Mouse (Mus musculus) retina, adult 2 months (tissue): ENCODE results near the gene Cep95.

Experiments used
- DNase-seq: peaks from one replicate; pipeline ENCODE4 v3.0.0-alpha.2; 2012; ENCODE audit warnings: low read depth, low spot score

The Cep95 gene

DNA sequence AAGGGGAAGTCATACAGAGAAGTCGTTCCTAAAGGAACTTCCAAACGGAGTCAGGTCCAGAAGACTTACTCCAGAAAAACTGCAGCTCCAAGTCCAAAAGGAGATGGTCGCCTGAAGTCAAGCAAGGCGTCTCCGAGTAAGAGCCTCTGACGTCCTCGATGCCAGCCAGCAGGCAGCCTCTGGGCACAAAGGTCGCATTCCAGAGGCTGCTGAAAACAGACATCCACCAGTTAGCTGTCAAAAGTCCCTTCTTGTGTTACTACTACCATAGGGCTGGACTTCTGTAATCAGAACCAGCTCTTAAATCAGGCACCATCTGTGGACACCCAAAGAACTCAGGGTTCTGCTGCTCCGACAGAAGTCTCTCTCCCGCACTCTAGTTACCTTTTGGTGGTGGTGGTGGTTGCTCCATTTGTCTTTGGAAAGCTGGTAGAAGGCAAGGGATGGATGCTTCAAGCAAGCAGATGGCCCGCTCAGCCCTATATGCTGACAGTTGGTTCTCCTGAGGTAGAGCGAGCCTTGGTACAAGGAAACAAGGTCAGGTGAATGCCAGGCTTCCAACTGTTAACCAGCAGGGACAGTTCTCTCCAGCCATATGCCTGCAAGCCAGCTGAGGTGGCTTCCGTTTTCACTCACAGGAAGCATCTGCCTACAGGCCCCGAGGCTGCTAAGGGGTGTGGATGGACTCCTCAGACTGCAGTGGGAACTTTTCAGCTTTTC lies 25.7 kb downstream of the Cep95 start:
- no peak for DNase-seq

DNA sequence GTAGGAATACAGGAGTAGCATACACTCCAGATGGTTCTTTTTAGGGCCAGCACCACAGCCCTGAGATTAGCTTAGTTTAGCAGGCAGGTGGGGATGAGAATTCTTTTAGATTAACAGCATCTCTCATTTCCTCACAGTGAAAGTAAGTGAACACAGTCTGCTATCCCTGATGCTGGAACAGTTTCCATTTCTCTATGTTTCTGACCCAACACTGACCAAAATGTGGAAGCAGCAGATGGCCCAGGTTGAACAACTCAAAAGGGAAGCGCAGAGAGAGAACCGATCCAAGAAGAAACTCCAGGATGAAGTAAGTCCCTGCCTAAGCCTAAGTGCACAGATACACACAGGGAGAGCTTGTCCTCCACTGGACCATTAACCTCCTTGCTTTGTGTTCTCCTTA lies 26.3 kb downstream of the Cep95 start:
- no peak for DNase-seq

DNA sequence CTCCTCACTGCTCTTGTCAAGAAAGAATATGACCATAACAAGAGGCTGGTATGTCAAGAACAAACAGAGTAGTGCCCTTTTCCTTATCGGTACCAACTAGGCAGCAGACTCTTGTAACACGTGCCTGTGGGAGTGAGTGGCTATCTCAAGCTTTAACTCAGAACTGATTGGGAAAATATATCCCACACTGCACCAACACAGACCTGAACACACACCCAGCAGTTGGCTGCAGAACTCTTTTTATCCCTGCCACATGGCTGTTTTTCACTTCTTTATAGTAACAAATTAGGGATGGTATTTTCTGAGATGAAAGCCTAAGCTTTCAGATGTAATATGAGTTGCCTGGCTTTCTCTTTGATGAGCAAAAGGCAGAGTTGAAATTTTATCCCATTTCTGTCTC lies 26.7 kb downstream of the Cep95 start:
- DNase-seq, result no peak

DNA sequence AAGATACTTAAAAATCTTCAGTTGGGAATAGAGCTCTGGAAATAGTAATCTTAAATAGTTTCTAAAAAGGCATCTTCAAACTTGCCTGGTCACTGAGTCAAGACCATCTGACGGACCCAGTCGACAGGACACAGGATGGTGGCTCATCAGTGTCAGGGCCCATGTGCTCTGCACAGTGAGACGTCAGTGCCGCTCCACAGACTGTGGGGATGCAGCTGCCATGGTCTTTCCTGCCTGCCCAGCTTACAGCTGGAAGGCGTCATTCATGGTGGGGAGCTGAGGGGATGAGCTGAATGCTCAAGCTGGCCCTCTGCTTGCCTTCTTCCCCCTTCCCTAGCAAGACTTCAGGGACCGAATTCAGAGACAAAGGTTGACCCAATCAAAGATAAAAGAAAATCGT lies 27.3 kb downstream of the Cep95 start:
- DNase-seq, result no peak

DNA sequence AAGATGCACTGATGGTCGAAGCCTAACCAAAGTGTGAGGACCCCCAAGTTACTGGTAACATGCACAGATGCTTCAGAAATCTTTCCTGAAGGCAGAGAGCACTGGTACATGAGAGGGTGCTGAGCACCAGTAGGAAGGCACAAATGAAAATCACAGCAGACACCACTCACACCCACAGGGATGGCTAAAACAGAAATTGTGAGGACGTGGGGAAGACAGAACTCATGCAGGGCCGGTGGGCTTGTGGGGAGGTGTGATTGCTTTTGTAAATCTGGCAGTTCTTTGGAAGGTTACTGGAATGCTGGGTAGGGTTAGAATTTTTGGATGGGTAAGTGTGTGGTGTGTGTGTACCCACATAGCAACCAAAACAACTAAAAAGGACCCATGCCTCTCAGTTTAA lies 28.1 kb downstream of the Cep95 start:
- DNase-seq, result no peak

DNA sequence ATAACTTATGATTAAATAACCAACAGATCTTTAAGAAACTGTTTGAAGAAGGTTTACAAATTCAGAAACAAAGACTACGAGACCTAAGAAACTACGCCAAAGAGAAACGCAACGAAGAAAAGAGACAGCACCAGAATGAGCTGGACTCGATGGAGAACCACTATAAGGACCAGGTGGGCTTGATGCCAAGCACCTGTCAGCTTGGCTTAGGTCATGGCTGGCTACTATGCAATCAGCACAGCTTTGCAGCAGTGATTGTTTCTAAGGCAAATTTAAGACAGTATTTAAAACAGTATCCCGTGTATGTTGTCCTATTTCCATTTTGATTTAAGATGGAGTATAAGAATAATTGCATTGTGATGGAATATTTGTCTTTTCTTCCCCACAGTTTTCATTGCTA lies 28.8 kb downstream of the Cep95 start:
- no peak for DNase-seq

DNA sequence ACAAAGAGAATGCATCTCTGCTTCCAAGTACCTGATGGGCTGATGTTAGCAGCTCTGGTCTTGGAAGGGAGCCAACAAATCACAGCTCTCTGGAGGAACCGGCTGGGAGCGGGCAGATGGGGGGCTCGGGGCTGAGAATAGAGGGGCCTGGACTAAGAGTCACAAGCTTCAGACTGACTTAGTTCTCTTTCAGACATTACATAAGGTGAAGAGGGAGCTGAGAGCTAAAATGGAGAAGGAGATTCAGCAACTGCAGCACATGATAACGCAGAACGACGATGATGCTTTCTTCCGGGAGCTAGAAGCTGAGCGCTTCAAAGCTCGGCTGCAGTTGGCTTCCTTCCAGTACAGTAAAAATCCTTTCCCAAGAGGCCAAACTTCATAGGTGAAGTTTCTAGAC lies 29.3 kb downstream of the Cep95 start:
- no peak for DNase-seq

DNA sequence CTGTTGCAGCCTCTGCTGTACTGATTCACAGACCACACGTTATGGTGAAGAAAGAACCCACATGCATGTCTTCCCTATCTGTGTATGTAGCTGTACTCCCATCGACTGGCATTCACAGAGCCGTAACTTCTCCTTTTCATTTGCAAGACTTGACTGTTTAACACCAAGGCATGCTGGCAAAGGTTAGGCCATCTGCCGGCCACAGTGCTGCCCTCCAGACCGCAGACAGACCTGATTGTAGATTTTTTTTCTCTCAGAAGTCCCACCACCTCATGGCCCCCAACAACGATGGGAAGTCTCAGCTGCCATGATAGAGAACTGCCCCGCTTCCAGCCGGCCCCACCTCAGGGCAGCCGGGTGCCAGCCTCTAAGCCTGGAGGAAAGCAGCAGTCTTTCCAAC lies 30.5 kb downstream of the Cep95 start:
- no peak for DNase-seq

DNA sequence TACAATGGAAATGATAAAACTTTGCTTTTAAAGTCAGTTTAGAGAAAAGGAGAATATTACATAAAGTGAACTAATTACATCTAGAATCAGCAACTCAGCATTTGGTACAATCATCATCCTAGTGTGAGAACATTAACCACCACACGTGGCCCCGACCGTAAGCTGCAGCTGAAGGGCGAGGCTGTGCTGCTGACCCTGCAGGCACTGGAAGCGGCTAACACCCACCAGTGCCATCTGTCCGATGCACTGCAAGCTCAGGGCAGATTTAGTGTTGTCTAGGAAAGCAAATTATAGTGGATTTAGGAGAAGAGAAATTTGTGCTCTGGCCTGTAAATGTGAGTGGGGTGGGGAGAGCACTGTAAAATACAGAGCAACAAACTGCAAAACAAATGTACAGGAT lies 31.2 kb downstream of the Cep95 start:
- peak; percentile 33 for DNase-seq

DNA sequence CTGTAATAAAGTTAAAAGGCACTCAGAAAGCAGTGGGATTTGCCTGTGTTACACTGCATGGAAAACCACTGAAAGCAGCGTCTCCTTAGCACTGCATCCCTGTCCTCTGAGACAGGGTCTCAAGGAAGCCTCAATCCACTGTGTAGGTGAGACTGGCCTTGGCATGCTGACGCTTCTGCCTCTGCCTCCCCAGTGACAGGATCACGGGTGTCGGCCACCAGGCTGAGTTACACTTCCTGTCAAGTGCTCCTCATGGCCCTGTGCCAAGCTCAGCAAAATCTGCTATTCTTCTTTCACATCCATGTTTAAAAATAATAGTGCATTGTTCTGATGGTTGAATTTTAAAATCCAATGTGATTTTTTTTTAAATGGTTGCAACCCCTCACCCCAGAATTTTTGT lies 31.9 kb downstream of the Cep95 start:
- no peak for DNase-seq

DNA sequence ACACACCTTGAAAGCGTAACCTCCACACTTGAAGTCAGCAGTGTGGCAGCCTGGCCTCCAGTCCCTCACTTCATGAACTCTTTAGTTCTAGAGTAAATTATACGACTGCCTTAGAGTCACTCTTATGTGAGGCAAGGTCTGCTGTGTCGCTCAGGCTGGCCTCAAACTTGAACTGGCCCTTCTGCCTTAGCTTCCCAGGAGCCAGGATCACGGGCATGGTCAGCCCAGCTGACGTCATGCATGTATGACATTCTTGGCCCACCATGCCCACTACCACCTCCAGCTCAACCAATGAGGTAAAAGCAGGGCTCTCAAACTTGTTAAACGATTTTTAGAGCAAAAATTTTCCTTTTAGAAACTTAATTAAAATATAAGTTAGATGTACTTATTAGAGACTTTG lies 32.3 kb downstream of the Cep95 start:
- no peak for DNase-seq

DNA sequence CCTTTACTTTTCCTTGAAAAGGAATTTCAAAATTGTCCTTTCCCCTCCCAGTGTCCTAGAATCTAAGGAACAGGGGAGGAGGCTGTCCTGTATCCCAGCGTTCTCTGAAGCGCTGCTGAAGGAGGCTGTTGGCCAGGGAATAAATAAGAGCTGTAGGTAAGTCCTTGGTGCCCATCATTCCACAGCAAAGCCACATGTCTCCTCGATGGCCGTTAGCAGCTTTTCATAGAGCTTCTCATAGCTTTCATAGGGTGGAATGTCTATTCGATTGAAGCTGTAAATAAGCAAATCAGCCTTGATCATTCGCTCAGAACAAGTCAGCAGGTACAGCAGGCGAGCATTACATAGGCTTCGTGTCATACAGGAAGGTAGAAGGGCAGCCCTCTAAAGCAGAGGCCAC lies 33.4 kb downstream of the Cep95 start:
- DNase-seq, result no peak

DNA sequence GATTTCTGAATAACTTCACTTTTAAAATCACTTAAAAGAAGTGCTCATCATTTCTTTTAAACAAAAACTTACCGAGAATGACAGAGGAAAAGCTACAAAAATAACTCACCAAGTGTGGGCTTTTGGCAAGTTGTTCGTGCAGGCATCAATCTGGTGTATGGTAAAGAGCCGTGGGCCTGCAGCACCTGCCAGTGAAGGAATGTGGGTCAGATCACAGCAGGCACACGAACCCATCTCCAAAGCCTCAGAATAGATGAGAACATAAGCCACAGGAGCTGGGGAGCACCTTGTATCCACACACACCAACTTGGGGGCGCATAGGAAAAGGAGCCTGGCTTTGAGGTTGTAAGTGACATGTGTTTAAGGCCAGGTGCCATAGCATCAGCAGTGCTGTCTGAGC lies 33.9 kb downstream of the Cep95 start:
- DNase-seq, result no peak

DNA sequence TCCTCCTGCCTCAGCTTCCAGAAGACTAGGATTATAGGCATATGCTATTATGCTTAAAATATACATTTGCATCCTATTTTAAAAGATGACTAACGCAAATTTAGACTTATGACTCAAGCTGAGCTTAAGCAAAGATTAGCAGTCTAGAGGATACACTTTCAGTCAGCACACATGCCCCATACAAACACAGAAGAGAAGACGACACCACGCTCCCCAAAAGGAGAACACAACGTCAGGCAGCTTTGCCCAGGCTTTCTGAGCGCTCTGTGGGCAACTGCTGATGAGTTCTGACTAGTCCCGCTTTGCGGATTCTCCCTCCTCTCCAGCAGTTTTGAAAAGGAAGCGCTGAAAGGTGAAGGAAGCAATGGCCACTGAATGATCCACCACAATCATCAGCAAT lies 34.7 kb downstream of the Cep95 start:
- no peak for DNase-seq

DNA sequence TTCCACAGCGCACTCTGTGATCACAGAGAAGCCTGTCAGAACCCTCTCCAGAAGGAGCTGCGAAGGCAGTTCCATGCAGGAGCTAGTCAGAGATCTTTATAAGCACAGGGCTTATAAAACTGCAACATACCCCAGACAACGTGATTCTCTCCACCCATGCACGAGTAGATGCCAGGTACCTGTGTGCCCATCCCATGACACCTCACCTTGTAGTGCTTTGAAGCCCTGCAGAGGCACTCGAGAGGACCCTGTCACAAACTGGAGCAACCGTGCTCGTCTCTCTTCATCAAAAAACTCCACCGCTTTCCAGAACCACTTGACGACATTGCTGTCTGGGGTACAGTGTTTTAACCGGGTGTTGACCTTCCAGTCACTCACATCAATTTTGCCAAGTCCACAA lies 35.4 kb downstream of the Cep95 start:
- no peak for DNase-seq

DNA sequence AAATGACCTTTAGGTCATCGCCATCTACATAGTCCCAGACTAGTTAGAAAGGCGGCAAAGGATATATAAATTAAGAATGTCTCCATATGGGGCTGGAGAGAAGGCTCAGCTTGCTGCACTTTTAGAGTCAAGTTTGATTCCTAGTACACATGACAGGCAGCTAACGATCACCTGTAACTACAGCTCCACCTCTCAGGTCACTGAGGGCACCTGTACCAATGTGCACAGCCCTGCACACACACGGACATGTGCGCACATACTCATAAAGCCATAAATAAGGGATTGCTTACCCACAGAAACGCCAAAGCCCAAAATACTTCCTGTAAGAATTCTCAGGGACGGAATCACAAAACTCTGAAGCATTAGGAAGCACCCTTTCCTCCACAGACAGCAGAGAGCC lies 39.0 kb downstream of the Cep95 start:
- DNase-seq, result no peak

DNA sequence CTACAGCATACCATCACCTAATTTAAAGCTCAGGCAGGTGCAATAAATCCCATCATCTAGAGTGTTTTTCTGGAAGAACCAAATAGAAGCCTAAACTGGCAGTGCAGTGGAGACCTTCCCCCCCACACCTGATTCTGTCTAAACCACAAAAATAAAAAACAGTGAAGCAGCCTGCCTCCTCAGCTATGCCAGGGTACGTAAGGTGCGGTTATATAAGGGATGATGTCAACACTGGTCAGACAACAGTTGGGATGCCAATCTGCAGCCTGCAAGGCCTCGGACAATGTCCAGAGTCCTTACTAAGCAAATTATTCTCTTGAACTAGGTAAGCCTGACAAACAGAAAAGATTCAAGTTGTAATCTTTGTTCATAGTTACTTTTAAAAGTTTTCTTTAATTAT lies 53.0 kb downstream of the Cep95 start:
- no peak for DNase-seq

DNA sequence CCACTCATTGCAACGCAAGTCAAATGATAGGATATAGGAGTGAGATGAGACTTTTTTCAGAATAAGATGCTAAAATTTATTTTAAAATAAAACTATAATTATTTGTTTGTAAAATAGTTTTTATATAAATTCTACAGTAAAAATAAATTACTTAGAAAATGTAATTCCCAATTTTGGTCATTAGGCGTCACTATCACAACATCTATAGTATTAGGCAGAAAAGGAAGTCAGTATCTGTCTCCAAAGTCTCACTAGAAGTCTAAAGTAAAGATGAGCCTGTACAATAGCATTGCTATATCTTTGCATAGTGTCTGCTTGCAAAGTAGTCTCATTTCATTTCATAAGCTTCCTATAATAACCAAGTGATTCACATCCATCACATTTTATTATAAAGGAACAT lies 62.4 kb downstream of the Cep95 start:
- DNase-seq, result peak; percentile 29
